Mouse (Mus musculus): ENCODE measurements around the gene Vmn1r81.

Vmn1r81 gene

GRCm38 (mm10) chr7:12268169-12268568, at the start of gene Vmn1r81:
Gene Vmn1r81, minus strand, starts transcription at chr7:12268269.
- no peak for DNase-seq (ENCODE audit: low read depth, low spot score)

DNA sequence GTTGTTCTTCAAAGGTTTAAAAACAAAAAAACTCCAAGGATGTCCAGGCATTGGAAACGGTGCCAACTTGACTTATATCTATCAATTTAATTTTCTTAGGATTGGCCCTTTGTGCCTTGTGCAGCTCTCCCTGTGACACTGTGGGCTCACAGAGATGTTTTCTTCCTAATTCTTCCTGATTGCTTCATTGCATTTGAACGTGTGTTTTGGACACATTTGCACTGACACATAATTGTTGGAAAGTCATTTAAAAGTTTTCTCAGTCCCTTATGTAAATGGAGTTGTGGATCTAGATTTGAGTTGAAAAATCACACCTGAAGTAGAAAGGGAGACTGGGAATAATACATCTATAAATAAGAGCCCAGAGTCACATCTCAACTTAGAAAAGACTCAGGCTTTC, 32.1 kb upstream of the Vmn1r81 start, which contains the start of gene Vmn1r82:
Vmn1r82 (plus strand) TSS at position 301 of the 400 bp plus-strand sequence.
- no peak for DNase-seq (ENCODE audit: low read depth, low spot score)

- DNase-seq (ENCODE audit: low read depth, low spot score), result no peak
Observed at GRCm38 (mm10) chr7:12204141-12204540, 63.9 kb downstream of the Vmn1r81 start.

All from mesoderm, embryonic 11.5 days (tissue).